Mouse (Mus musculus) small intestine, adult 2 months (tissue): ENCODE measurements around the gene Itga6.

Experiments
- CTCF ChIP-seq: fragments of 200-500 bp; IDR thresholded peaks from 2 replicates; pipeline ENCODE4 v1.5.1; 2012; ENCODE audit warnings: low read depth, mild to moderate bottlenecking, control low read depth, inconsistent platforms, low read length, moderate library complexity, mixed read lengths; ENCODE audit not compliant: insufficient replicate concordance, insufficient read length; ENCODE audit errors: extremely low read depth
- POLR2A ChIP-seq: fragments of 200-500 bp; IDR thresholded peaks from 2 replicates; pipeline ENCODE4 v1.6.1; 2012; ENCODE audit warnings: low read depth, mild to moderate bottlenecking, control low read depth, inconsistent platforms, low read length, moderate library complexity

DNA sequence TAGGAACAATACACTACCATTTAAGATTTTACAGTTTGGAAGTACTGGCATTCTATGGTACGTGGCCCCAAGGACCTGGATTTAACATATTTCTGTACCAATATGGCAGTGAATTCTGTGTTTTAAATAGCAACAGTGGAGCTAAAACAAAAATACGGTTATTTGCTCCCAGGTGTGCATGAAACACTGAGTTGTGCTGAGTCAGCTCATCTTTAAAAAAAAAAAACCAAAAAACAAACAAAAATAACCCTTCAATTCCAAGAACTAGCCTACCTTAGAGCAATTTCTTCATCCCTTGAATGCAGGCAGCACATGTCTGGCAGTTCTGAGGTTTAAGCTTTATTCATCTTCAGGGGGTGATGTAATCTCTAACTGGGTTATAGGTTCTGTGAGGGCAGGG lies 45.8 kb downstream of the Itga6 start:
- TF ChIP-seq CTCF: no peak
- no peak for TF ChIP-seq POLR2A
